Mouse (Mus musculus) embryonic facial prominence, embryonic 12.5 days (tissue): ENCODE data around the gene Bcr. TPM values are rescaled to one million over a fixed set of nuclear protein-coding genes. Genes with fewer than 3 reads are reported as not detected.

Experiments
- ATAC-seq: fragments of 200-750 bp; cut with Nextera tagmentation; 2 replicates; pipeline ENCODE4 v1.8.0; 2017; ENCODE audit not compliant: insufficient number of reproducible peaks, insufficient read depth, low FRiP score, low TSS enrichment
- H3K27ac ChIP-seq: fragments of 300-500 bp; sonication (generic); 2 replicates; pipeline ENCODE4 v1.5.1; 2016; ENCODE audit warnings: mild to moderate bottlenecking
- H3K27me3 ChIP-seq: fragments of 300-500 bp; sonication (generic); 2 replicates; pipeline ENCODE4 v1.6.1; 2016; ENCODE audit warnings: mild to moderate bottlenecking, moderate library complexity
- H3K36me3 ChIP-seq: fragments of 300-500 bp; sonication (generic); 2 replicates; pipeline ENCODE4 v1.6.1; 2016; ENCODE audit warnings: mild to moderate bottlenecking
- H3K4me1 ChIP-seq: fragments of 300-500 bp; sonication (generic); 2 replicates; pipeline ENCODE4 v1.6.1; 2016
- H3K4me2 ChIP-seq: fragments of 300-500 bp; sonication (generic); replicated peaks from 2 replicates; pipeline ENCODE4 v1.6.1; 2016; ENCODE audit warnings: mild to moderate bottlenecking, moderate library complexity
- H3K4me3 ChIP-seq: fragments of 300-500 bp; sonication (generic); 2 replicates; pipeline ENCODE4 v1.5.1; 2016; ENCODE audit warnings: mild to moderate bottlenecking
- H3K9ac ChIP-seq: fragments of 300-500 bp; sonication (generic); 2 replicates; pipeline ENCODE4 v1.6.1; 2016; ENCODE audit warnings: mild to moderate bottlenecking, moderate library complexity
- H3K9me3 ChIP-seq: fragments of 300-500 bp; sonication (generic); 2 replicates; pipeline ENCODE4 v1.6.1; 2016; ENCODE audit warnings: mild to moderate bottlenecking, moderate library complexity
- WGBS: fragments of 180-500 bp; shearing (Covaris S2); methylation state at CpG from one replicate; pipeline ENCODE4 v1.1.7; 2016; 5-methylcytosine and 5-hydroxymethylcytosine counted together
- polyA plus RNA-seq: library from polyadenylated mRNA; unstranded; fragments of >200 nt; fragmentation: Nextera tagmentation; extraction: Ambion mirVana; gene quantifications from 2 replicates; pipeline ENCODE4 v1.2.1, GENCODE M21; 2016

Gene Bcr
- polyA plus RNA-seq, 1 experiment from 2014 or later = 9.0 TPM

DNA sequence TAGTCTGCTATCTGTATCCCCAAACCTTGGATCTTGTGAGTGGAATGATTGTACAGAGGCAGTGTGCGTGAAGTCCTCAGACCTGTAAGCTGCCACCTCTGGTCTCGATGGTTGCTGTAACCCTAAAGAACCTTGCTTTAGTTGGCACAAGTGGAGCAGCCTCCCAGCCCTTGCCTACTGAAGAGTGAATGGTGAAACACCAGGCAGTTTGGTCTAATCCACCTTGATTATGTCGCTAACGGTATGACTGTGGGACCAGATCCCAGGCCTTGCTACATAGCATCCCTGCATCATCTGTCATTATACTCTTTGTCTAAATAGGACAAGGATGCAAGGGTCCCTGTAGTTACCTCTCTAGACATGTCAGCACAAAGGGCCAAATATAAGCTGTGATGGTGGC is 106.2 kb downstream of the Bcr start:
- Histone ChIP-seq H3K9me3 (no peaks in the 10 kb centered on the region), H3K4me3 (no peak overlapping the region), H3K4me2 (no peak overlapping the region), H3K27me3 (no peaks in the 10 kb centered on the region), H3K4me1 (no peaks in the 10 kb centered on the region), H3K27ac (no peak overlapping the region), H3K36me3 (peaks cover 77% of the 10 kb centered on the region), H3K9ac (no peak overlapping the region)
- no peak for ATAC-seq
- WGBS = 88% methylated on average over 4 of the region's 4 CpGs

GRCm38 (mm10) chr10:75170207-75170850 is 109.9 kb downstream of the Bcr start:
- no peaks in the 10 kb centered on the region for H3K27me3 ChIP-seq
- no peak overlapping the region for H3K27ac ChIP-seq
- H3K4me2 ChIP-seq = no peak overlapping the region
- no peaks in the 10 kb centered on the region for H3K9me3 ChIP-seq
- H3K4me3 ChIP-seq = no peak overlapping the region
- no peak overlapping the region for H3K9ac ChIP-seq
- no peak for ATAC-seq
- peaks cover 65% of the 10 kb centered on the region for H3K36me3 ChIP-seq
- H3K4me1 ChIP-seq = no peaks in the 10 kb centered on the region
- 84% methylated on average over 12 of the region's 12 CpGs for WGBS

- no peak overlapping the region for H3K27ac ChIP-seq
- ATAC-seq = no peak
- H3K27me3 ChIP-seq = no peaks in the 10 kb centered on the region
- H3K9ac ChIP-seq = no peak overlapping the region
- no peak overlapping the region for H3K4me3 ChIP-seq
- no peak overlapping the region for H3K4me2 ChIP-seq
- 68% methylated on average over 8 of the region's 8 CpGs for WGBS
- H3K36me3 ChIP-seq = peaks cover 75% of the 10 kb centered on the region
- H3K4me1 ChIP-seq = no peaks in the 10 kb centered on the region
- no peaks in the 10 kb centered on the region for H3K9me3 ChIP-seq
These were observed 112.7 kb downstream of the Bcr start for GRCm38 (mm10) chr10:75173056-75173455.

- H3K9ac ChIP-seq = no peak overlapping the region
- H3K4me2 ChIP-seq = no peak overlapping the region
- ATAC-seq = no peak
- no peaks in the 10 kb centered on the region for H3K4me1 ChIP-seq
- peaks cover 76% of the 10 kb centered on the region for H3K36me3 ChIP-seq
- no peaks in the 10 kb centered on the region for H3K9me3 ChIP-seq
- H3K27me3 ChIP-seq = no peaks in the 10 kb centered on the region
- H3K27ac ChIP-seq = no peak overlapping the region
- WGBS = 75% methylated on average over 12 of the region's 12 CpGs
- no peak overlapping the region for H3K4me3 ChIP-seq
These were observed 113.3 kb downstream of the Bcr start for GRCm38 (mm10) chr10:75173712-75174111.

- Histone ChIP-seq H3K4me3 (no peak overlapping the region), H3K36me3 (peaks cover 81% of the 10 kb centered on the region), H3K9me3 (no peaks in the 10 kb centered on the region), H3K27me3 (no peaks in the 10 kb centered on the region), H3K4me1 (no peaks in the 10 kb centered on the region), H3K27ac (no peak overlapping the region), H3K4me2 (no peak overlapping the region), H3K9ac (no peak overlapping the region)
- 71% methylated on average over 8 of the region's 8 CpGs for WGBS
- ATAC-seq = no peak
These were observed 116.1 kb downstream of the Bcr start for GRCm38 (mm10) chr10:75176494-75176893.

- ATAC-seq = no peak
- Histone ChIP-seq H3K9ac (no peak overlapping the region), H3K27ac (no peak overlapping the region; the same call in 1 of the 2 replicates), H3K36me3 (peaks cover 85% of the 10 kb centered on the region), H3K4me2 (no peak overlapping the region), H3K27me3 (no peaks in the 10 kb centered on the region), H3K4me1 (no peaks in the 10 kb centered on the region), H3K4me3 (no peak overlapping the region), H3K9me3 (no peaks in the 10 kb centered on the region)
- 88% methylated on average over 5 of the region's 5 CpGs for WGBS
These were observed 118.5 kb downstream of the Bcr start for GRCm38 (mm10) chr10:75178911-75179310.

GRCm38 (mm10) chr10:75182151-75182774 is 121.9 kb downstream of the Bcr start:
- Histone ChIP-seq H3K36me3 (peaks cover 71% of the 10 kb centered on the region), H3K9me3 (no peaks in the 10 kb centered on the region), H3K4me3 (no peak overlapping the region), H3K4me1 (no peaks in the 10 kb centered on the region), H3K4me2 (no peak overlapping the region), H3K9ac (no peak overlapping the region), H3K27me3 (no peaks in the 10 kb centered on the region), H3K27ac (no peak overlapping the region)
- WGBS = 43% methylated on average over 14 of the region's 14 CpGs
- no peak for ATAC-seq

DNA sequence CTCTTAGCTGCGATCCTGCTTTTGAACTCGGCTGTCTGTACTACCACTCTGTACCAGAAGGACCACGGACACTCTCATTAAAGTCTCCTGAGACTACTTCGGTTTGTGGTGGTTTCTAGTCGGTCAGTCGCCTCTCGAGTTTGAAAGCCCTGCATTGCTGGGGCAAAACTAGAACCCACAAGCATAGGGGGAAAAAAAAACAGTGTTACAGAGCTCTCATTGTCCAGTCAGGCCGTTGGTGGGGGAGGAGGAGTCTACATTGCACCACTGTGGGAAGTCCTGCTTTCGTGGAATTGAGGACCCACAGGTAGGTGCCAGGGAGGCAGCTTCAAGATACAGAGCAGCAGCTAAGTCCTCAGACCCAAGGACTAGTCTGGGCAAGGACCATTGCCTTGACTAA is 124.4 kb downstream of the Bcr start:
- no peak overlapping the region for H3K4me2 ChIP-seq
- no peak overlapping the region for H3K9ac ChIP-seq
- peaks cover 45% of the 10 kb centered on the region for H3K36me3 ChIP-seq
- H3K4me3 ChIP-seq = no peak overlapping the region
- WGBS = 85% methylated on average over 9 of the region's 9 CpGs
- no peak overlapping the region for H3K27ac ChIP-seq
- no peak for ATAC-seq
- H3K27me3 ChIP-seq = no peaks in the 10 kb centered on the region
- H3K4me1 ChIP-seq = no peaks in the 10 kb centered on the region
- no peaks in the 10 kb centered on the region for H3K9me3 ChIP-seq

GRCm38 (mm10) chr10:75186551-75186950 is 126.2 kb downstream of the Bcr start:
- WGBS = 62% methylated on average over 6 of the region's 6 CpGs

GRCm38 (mm10) chr10:75187366-75188056 is 127.1 kb downstream of the Bcr start:
- H3K4me3 ChIP-seq = no peak overlapping the region
- no peak overlapping the region for H3K9ac ChIP-seq
- no peaks in the 10 kb centered on the region for H3K27me3 ChIP-seq
- no peaks in the 10 kb centered on the region for H3K4me1 ChIP-seq
- WGBS = 82% methylated on average over 8 of the region's 8 CpGs
- ATAC-seq = no peak
- no peak overlapping the region for H3K4me2 ChIP-seq
- H3K27ac ChIP-seq = no peak overlapping the region
- no peaks in the 10 kb centered on the region for H3K9me3 ChIP-seq
- H3K36me3 ChIP-seq = peaks cover 24% of the 10 kb centered on the region

More at GRCm38 (mm10) chr10:75186551-75186950, 126.2 kb downstream of the Bcr start:
- Histone ChIP-seq H3K4me3 (no peak overlapping the region), H3K4me1 (no peaks in the 10 kb centered on the region), H3K27ac (no peak overlapping the region), H3K27me3 (no peaks in the 10 kb centered on the region), H3K36me3 (peaks cover 29% of the 10 kb centered on the region), H3K4me2 (no peak overlapping the region), H3K9ac (no peak overlapping the region), H3K9me3 (no peaks in the 10 kb centered on the region)
- ATAC-seq = no peak

DNA sequence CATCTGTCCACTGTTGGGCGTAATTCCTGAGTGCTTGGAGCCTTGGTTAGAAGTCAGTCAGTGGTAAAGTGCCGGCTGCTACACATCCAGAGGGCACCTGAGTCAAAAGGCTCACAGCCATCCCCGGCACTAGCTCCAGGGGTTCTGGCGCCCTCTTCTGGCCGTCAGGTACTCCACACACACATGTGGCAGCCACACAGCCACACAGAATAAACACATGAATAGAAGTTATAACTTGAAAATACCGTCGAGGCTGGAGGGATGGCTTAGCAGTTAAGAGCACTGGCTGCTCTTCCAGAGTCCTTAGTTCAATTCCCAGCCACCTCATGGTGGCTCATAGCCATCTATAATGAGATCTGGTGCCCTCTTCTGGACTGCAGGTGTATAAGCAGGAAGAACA is 131.3 kb downstream of the Bcr start:
- Histone ChIP-seq H3K27me3 (no peaks in the 10 kb centered on the region), H3K9me3 (no peaks in the 10 kb centered on the region), H3K9ac (no peak overlapping the region), H3K4me1 (no peaks in the 10 kb centered on the region), H3K36me3 (no peaks in the 10 kb centered on the region), H3K4me3 (no peak overlapping the region), H3K4me2 (no peak overlapping the region), H3K27ac (no peak overlapping the region)
- 46% methylated on average over 7 of the region's 7 CpGs for WGBS
- no peak for ATAC-seq

DNA sequence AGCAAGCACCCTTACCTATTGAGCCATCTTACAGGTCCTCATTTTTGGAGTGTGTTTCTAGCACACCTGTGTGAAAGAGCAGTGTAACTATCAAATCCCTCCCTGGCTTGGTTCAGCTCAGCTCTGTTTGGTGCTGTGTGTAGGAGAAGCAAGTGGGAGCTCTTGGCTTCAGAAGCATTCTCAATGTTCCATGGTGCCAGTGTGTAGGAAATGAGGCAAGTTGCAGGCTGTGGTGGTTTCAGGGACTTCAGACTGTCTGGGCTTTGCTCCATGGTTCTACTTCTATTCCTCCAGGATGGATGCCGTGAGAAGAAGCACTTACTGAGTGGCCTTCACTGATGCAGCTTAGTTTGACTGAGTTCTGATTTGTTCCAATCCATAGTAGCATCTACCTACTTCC is 137.4 kb downstream of the Bcr start:
- ATAC-seq = no peak
- H3K27ac ChIP-seq = no peak overlapping the region
- no peaks in the 10 kb centered on the region for H3K36me3 ChIP-seq
- H3K9ac ChIP-seq = no peak overlapping the region
- H3K4me3 ChIP-seq = no peak overlapping the region
- no peaks in the 10 kb centered on the region for H3K4me1 ChIP-seq
- no peaks in the 10 kb centered on the region for H3K27me3 ChIP-seq
- 96% methylated on average over 1 of the region's 1 CpGs for WGBS
- H3K4me2 ChIP-seq = no peak overlapping the region
- H3K9me3 ChIP-seq = no peaks in the 10 kb centered on the region
